In genomic region chr2:167112737-167113136, GRCm38 (mm10) we compare ENCODE assay signal across 8 mouse cellular contexts. TPM values are rescaled to one million over a fixed set of nuclear protein-coding genes. Genes with fewer than 3 reads are reported as not detected.
DNase-seq lines count a peak whose midpoint lies in the region; ATAC-seq and TF ChIP-seq lines count a peak whose summit lies in the region.

No protein-coding gene starts in this region.

- no peaks in the 10 kb centered on the region for H3K36me3 ChIP-seq in E14TG2a.4 (ENCODE audit: insufficient read depth, low read length)

- DNase-seq in c-Kit-negative CD71-positive TER-119-positive erythroid progenitor cells, embryonic 14.5 days (ENCODE audit: low read depth, low spot score), result peak; percentile 57
- DNase-seq in heart, postnatal 25 days (ENCODE audit: low spot score), result peak; percentile 50
- DNase-seq in kidney, postnatal 4 days, result peak; percentile 90 to 92
- peak; percentile 85 for DNase-seq in lung, adult 2 months
- DNase-seq in ovary, postnatal 14 days (ENCODE audit: low spot score), result peak; percentile 88
- peak; percentile 79 for DNase-seq in thymus, postnatal 14 days

- H3K4me1 ChIP-seq in E14TG2a.4 (replicated peaks; ENCODE audit: low read depth, low read length), result peaks cover 31% of the 10 kb centered on the region
- H3K4me1 ChIP-seq in lung, adult 2 months (ENCODE audit: control insufficient read depth, insufficient read depth, low read length), result peaks cover under 1% of the 10 kb centered on the region; the same call in 1 of the 2 replicates

- no peaks in the 10 kb centered on the region for H3K27me3 ChIP-seq in E14TG2a.4 (ENCODE audit: insufficient read depth, low read length)

- H3K4me3 ChIP-seq in E14TG2a.4 (replicated peaks; ENCODE audit: low read length), result no peak overlapping the region
- H3K4me3 ChIP-seq in lung, adult 2 months (replicated peaks; ENCODE audit: extremely low read depth, low read depth, low read length), result no peak overlapping the region

- TF ChIP-seq POLR2A in lung, adult 2 months (IDR thresholded peaks at IDR 0.05; ENCODE audit: borderline replicate concordance, extremely low read depth, low read depth, low read length), result no peak

- intact Hi-C loops in heart, postnatal 25 days (cut with DNase I), result loop anchor here (1.0 kb wide), 3 partner anchors 39 to 107 kb away; no protein-coding TSS in a partner anchor

- 48% methylated on average over 6 of the region's 6 CpGs for WGBS in lung, adult 2 months

- H3K9me3 ChIP-seq in E14TG2a.4 (ENCODE audit: low read length), result peaks cover 8% of the 10 kb centered on the region

- peak; percentile 73 for ATAC-seq in erythroblast, adult 5-6 weeks (replicated peaks; ENCODE audit: low FRiP score, poor library complexity, severe bottlenecking)

- peak; percentile 96 for TF ChIP-seq CTCF in E14TG2a.4 (conservative IDR thresholded peaks at IDR 0.05; ENCODE audit: low read length)
- peak; percentile 99 for TF ChIP-seq CTCF in lung, adult 2 months (IDR thresholded peaks at IDR 0.05; ENCODE audit: insufficient read depth, low read length)

RNA-seq across cellular contexts. Expression of gene Znfx1, which starts 49.9 kb away (rescaled TPM):
- total RNA-seq in erythroblast, adult 5-6 weeks (2015; ENCODE audit: low replicate concordance), result 28.6 and 31.9 TPM in 2 replicates
- total RNA-seq in erythroblast, adult 5-6 weeks (2017; ENCODE audit: low replicate concordance), result 40.6 and 42.5 TPM in 2 replicates
- 10 to 100 TPM; 31.6 to 36.3 TPM for total RNA-seq in heart, postnatal 25 days (2021)
- 39.4 and 46.6 TPM in 2 replicates for polyA plus RNA-seq in lung, adult 2 months (2012; rRNA removed)
